Mouse (Mus musculus) inflammation-experienced regulatory T-cells, adult 6 months (primary cell): Measurements from ENCODE around the gene S100a7a. TPM values are rescaled to one million over a fixed set of nuclear protein-coding genes. Genes with fewer than 3 reads are reported as not detected.

Experiments used
- ATAC-seq: one replicate; pipeline ENCODE4 v1.8.0; 2017
- polyA plus RNA-seq, 3 experiments: library from polyadenylated mRNA; unstranded; fragments of 100-300 nt; shearing (Covaris generic); gene quantifications; one replicate each; pipeline ENCODE4 v1.2.1; 2017

S100a7a gene
- polyA plus RNA-seq, 3 experiments from 2014 or later, result not detected

GRCm38 (mm10) chr3:90629298-90629697, 24.5 kb upstream of the S100a7a start:
- peak; percentile 54 for ATAC-seq

- no peak for ATAC-seq
Measured at GRCm38 (mm10) chr3:90631984-90632383, 21.8 kb upstream of the S100a7a start.

- no peak for ATAC-seq
Measured at GRCm38 (mm10) chr3:90638511-90639275, 15.1 kb upstream of the S100a7a start.

- peak; percentile 74 for ATAC-seq
Measured at GRCm38 (mm10) chr3:90639511-90640154, 14.2 kb upstream of the S100a7a start.

- ATAC-seq, result no peak
Measured at GRCm38 (mm10) chr3:90640981-90641380, 12.8 kb upstream of the S100a7a start.

- ATAC-seq, result no peak
Measured at GRCm38 (mm10) chr3:90644220-90644619, 9.6 kb upstream of the S100a7a start.

GRCm38 (mm10) chr3:90647291-90647690, 6.5 kb upstream of the S100a7a start:
- ATAC-seq, result no peak

GRCm38 (mm10) chr3:90648981-90649380, 4.8 kb upstream of the S100a7a start:
- no peak for ATAC-seq

GRCm38 (mm10) chr3:90649832-90650231, 4.0 kb upstream of the S100a7a start:
- no peak for ATAC-seq

- no peak for ATAC-seq
Measured at GRCm38 (mm10) chr3:90652878-90653508, 824 bp upstream of the S100a7a start.

- ATAC-seq, result no peak
Measured at GRCm38 (mm10) chr3:90657405-90657804, 3.6 kb downstream of the S100a7a start.

- no peak for ATAC-seq
Measured at GRCm38 (mm10) chr3:90659364-90660044, 5.7 kb downstream of the S100a7a start.

GRCm38 (mm10) chr3:90664219-90664618, 10.4 kb downstream of the S100a7a start:
- ATAC-seq, result no peak

- no peak for ATAC-seq
Measured at GRCm38 (mm10) chr3:90668846-90669245, 15.0 kb downstream of the S100a7a start, which contains the start of gene S100a8. TSS of gene S100a8 (plus strand) at chr3:90668978.

GRCm38 (mm10) chr3:90678656-90679055, 24.8 kb downstream of the S100a7a start:
- ATAC-seq, result no peak

GRCm38 (mm10) chr3:90683929-90684328, 30.1 kb downstream of the S100a7a start:
- ATAC-seq, result no peak

GRCm38 (mm10) chr3:90686835-90687234, 33.0 kb downstream of the S100a7a start:
- no peak for ATAC-seq

- no peak for ATAC-seq
Measured at GRCm38 (mm10) chr3:90693496-90693895, 39.7 kb downstream of the S100a7a start.

- ATAC-seq, result no peak
Measured at GRCm38 (mm10) chr3:90695613-90696012, 41.8 kb downstream of the S100a7a start, which contains the start of gene S100a9. TSS of gene S100a9 (minus strand) at chr3:90695721.

GRCm38 (mm10) chr3:90702244-90702643, 48.4 kb downstream of the S100a7a start:
- no peak for ATAC-seq
